ENCODE assay signal across 14 mouse cellular contexts in genomic region chr17:90556376-90556775, GRCm38 (mm10).
DNase-seq lines count a peak whose midpoint lies in the region; ATAC-seq and TF ChIP-seq lines count a peak whose summit lies in the region.
"Had no signal": no experiment of that assay in that cellular context is flagged by ENCODE, and none has a peak within 500 bp of the region (broad histone marks: within the 10 kb centered on the region; RNA-seq: fewer than 3 reads in every experiment).

No protein-coding gene starts in this region.

- H3K9ac ChIP-seq in hindbrain, embryonic 13.5 days, result no peak overlapping the region
- no peak overlapping the region for H3K9ac ChIP-seq in hindbrain, embryonic 12.5 days
- no peak overlapping the region for H3K9ac ChIP-seq in midbrain, postnatal 0 days (replicated peaks; ENCODE audit: low read length, poor library complexity, severe bottlenecking)
- H3K9ac ChIP-seq in midbrain, embryonic 15.5 days, result no peak overlapping the region
- no peak overlapping the region for H3K9ac ChIP-seq in neural tube, embryonic 14.5 days (replicated peaks; ENCODE audit: low read depth, low read length)

- H3K9me3 ChIP-seq in hindbrain, embryonic 13.5 days, result no peaks in the 10 kb centered on the region
- H3K9me3 ChIP-seq in hindbrain, embryonic 12.5 days (replicated peaks), result no peaks in the 10 kb centered on the region
- H3K9me3 ChIP-seq in midbrain, postnatal 0 days (ENCODE audit: low read length), result no peaks in the 10 kb centered on the region
- H3K9me3 ChIP-seq in midbrain, embryonic 15.5 days, result no peaks in the 10 kb centered on the region
- H3K9me3 ChIP-seq in neural tube, embryonic 14.5 days (ENCODE audit: control insufficient read depth, low read length), result no peaks in the 10 kb centered on the region

- no peaks in the 10 kb centered on the region for H3K27me3 ChIP-seq in hindbrain, embryonic 13.5 days
- H3K27me3 ChIP-seq in hindbrain, embryonic 12.5 days, result no peaks in the 10 kb centered on the region
- no peaks in the 10 kb centered on the region for H3K27me3 ChIP-seq in midbrain, postnatal 0 days (ENCODE audit: insufficient read depth, low read length)
- no peaks in the 10 kb centered on the region for H3K27me3 ChIP-seq in midbrain, embryonic 15.5 days (replicated peaks)
- H3K27me3 ChIP-seq in neural tube, embryonic 14.5 days (ENCODE audit: control insufficient read depth, insufficient read depth, low read length), result no peaks in the 10 kb centered on the region

- no peak overlapping the region for H3K4me2 ChIP-seq in hindbrain, embryonic 13.5 days
- H3K4me2 ChIP-seq in hindbrain, embryonic 12.5 days (replicated peaks), result no peak overlapping the region
- no peak overlapping the region for H3K4me2 ChIP-seq in midbrain, postnatal 0 days (ENCODE audit: low read depth, low read length, poor library complexity, severe bottlenecking)
- no peak overlapping the region for H3K4me2 ChIP-seq in midbrain, embryonic 15.5 days
- no peak overlapping the region for H3K4me2 ChIP-seq in neural tube, embryonic 14.5 days (ENCODE audit: low read depth, low read length)
- H3K4me2 ChIP-seq: heart, embryonic 11.5 days had no signal

- no peak overlapping the region for H3K27ac ChIP-seq in hindbrain, embryonic 13.5 days
- H3K27ac ChIP-seq in hindbrain, embryonic 12.5 days, result no peak overlapping the region
- no peak overlapping the region for H3K27ac ChIP-seq in midbrain, postnatal 0 days (ENCODE audit: low read depth, low read length)
- no peak overlapping the region for H3K27ac ChIP-seq in midbrain, embryonic 15.5 days
- no peak overlapping the region for H3K27ac ChIP-seq in neural tube, embryonic 14.5 days (ENCODE audit: low read depth, low read length)

- no peaks in the 10 kb centered on the region for H3K4me1 ChIP-seq in hindbrain, embryonic 13.5 days (replicated peaks)
- no peaks in the 10 kb centered on the region for H3K4me1 ChIP-seq in hindbrain, embryonic 12.5 days
- H3K4me1 ChIP-seq in midbrain, postnatal 0 days (ENCODE audit: insufficient read depth, low read length), result no peaks in the 10 kb centered on the region
- H3K4me1 ChIP-seq in midbrain, embryonic 15.5 days, result no peaks in the 10 kb centered on the region
- H3K4me1 ChIP-seq in neural tube, embryonic 14.5 days (ENCODE audit: control insufficient read depth, insufficient read depth, low read length), result no peaks in the 10 kb centered on the region

- peaks cover 5% of the 10 kb centered on the region; the same call in 1 of the 2 replicates for H3K36me3 ChIP-seq in hindbrain, embryonic 13.5 days
- H3K36me3 ChIP-seq in hindbrain, embryonic 12.5 days, result no peaks in the 10 kb centered on the region
- H3K36me3 ChIP-seq in midbrain, postnatal 0 days (ENCODE audit: insufficient read depth, low read length), result no peaks in the 10 kb centered on the region
- no peaks in the 10 kb centered on the region for H3K36me3 ChIP-seq in midbrain, embryonic 15.5 days (replicated peaks)
- H3K36me3 ChIP-seq in neural tube, embryonic 14.5 days (ENCODE audit: control insufficient read depth, insufficient read depth, low read length), result no peaks in the 10 kb centered on the region

- H3K4me3 ChIP-seq in hindbrain, embryonic 13.5 days, result no peak overlapping the region
- no peak overlapping the region for H3K4me3 ChIP-seq in hindbrain, embryonic 12.5 days
- no peak overlapping the region for H3K4me3 ChIP-seq in midbrain, postnatal 0 days (ENCODE audit: low read depth, low read length)
- H3K4me3 ChIP-seq in midbrain, embryonic 15.5 days, result no peak overlapping the region
- H3K4me3 ChIP-seq in neural tube, embryonic 14.5 days (ENCODE audit: low read depth, low read length), result no peak overlapping the region

- peak; percentile 69; the same call in 1 of the 2 replicates for ATAC-seq in hindbrain, embryonic 13.5 days (ENCODE audit: low FRiP score)
- no peak for ATAC-seq in hindbrain, embryonic 12.5 days (ENCODE audit: low FRiP score)
- no peak for ATAC-seq in midbrain, postnatal 0 days (ENCODE audit: low FRiP score)
- no peak for ATAC-seq in midbrain, embryonic 15.5 days (replicated peaks)
- peak; percentile 60; the same call in 1 of the 2 replicates for ATAC-seq in neural tube, embryonic 14.5 days (ENCODE audit: low read depth)

- DNase-seq in midbrain, postnatal 0 days (ENCODE audit: low spot score), result peak; percentile 39
- DNase-seq in cerebellum, postnatal 10 days, result peak; percentile 52 to 61
- no peak for DNase-seq in lung, postnatal 4 days
- DNase-seq in MN1 (ENCODE audit: low spot score), result no peak
- DNase-seq: gastrocnemius, postnatal 36 days; kidney, adult 2 months; liver; lung, adult 2 months; thymus, postnatal 14 days had no signal

- TF ChIP-seq CTCF in midbrain, postnatal 0 days (IDR thresholded peaks at IDR 0.05), result no peak

Comparison
In these comparisons a context has a peak if more than half of its experiments do, and no peak if none do; other contexts are left out.
1. ATAC-seq: peak in hindbrain, embryonic 13.5 days (single experiment) and neural tube, embryonic 14.5 days (single experiment); none in hindbrain, embryonic 12.5 days (single experiment), midbrain, postnatal 0 days (single experiment) and midbrain, embryonic 15.5 days (single experiment).
2. DNase-seq: peak in midbrain, postnatal 0 days (single experiment) and cerebellum, postnatal 10 days (2 of 2); none in lung, postnatal 4 days (0 of 2) and MN1 (single experiment).